Mouse (Mus musculus): Measurements from ENCODE around the gene Epha8.

DNA sequence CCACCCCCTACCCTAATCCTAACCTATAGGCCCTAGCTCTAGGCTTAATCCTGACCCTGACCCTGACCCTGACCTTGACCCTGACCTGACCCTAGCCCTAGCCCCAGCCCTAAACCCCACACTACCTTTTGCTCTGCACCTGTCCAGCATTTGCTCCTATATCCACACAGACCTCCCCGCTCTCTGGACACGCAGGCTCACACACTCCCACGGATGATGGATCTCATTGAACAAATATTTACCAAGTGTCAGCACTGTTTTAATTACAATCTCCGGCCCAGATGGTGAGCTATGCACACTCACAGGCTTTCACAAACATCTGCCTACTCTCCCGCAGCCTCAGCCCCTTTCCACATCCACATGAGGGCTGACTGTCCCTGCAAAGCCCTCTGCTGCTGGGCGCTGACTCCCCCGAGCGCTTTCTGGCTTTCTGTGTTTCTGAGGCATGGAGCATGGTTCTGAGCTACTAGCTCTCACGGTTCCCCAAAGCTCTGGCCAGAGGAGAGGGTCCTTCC lies 58.5 kb downstream of the Epha8 start:
- TF ChIP-seq UBTF (IDR thresholded peaks at IDR 0.05; ENCODE audit: low read depth, low read length) (no peak), CTCF (conservative IDR thresholded peaks at IDR 0.05 in 1 of 2, IDR thresholded peaks at IDR 0.05 in 1 of 2; ENCODE audit: low read depth in 2 of 2, low read length in 2 of 2) (no peak), NRF1 (IDR thresholded peaks at IDR 0.05; ENCODE audit: low read depth, low read length) (no peak)
